Mouse (Mus musculus): ENCODE data around the gene Hoxa3.

GRCm38 (mm10) chr6:52224895-52225611, 11.9 kb upstream of the Hoxa3 start:
- TF ChIP-seq CTCF (IDR thresholded peaks at IDR 0.05; ENCODE audit: extremely low read depth, insufficient read depth, low read length) (no peak), POLR2A (IDR thresholded peaks at IDR 0.05; ENCODE audit: extremely low read depth, insufficient read depth, low read length) (no peak)
